Mouse (Mus musculus) midbrain, embryonic 15.5 days (tissue): ENCODE measurements around the gene Gstp1. TPM values are rescaled to one million over a fixed set of nuclear protein-coding genes. Genes with fewer than 3 reads are reported as not detected.

ENCODE experiments used
- ATAC-seq: fragments of 200-750 bp; cut with Nextera tagmentation; replicated peaks from 2 replicates; pipeline ENCODE4 v1.8.0; 2017; ENCODE audit warnings: moderate TSS enrichment
- H3K27ac ChIP-seq: fragments of 300-500 bp; sonication (generic); 2 replicates; pipeline ENCODE4 v1.5.1; 2015; ENCODE audit warnings: mild to moderate bottlenecking, inconsistent platforms
- H3K27me3 ChIP-seq: fragments of 300-500 bp; sonication (generic); replicated peaks from 2 replicates; pipeline ENCODE4 v1.6.1; 2015; ENCODE audit warnings: inconsistent platforms
- H3K36me3 ChIP-seq: fragments of 300-500 bp; sonication (generic); replicated peaks from 2 replicates; pipeline ENCODE4 v1.6.1; 2015; ENCODE audit warnings: inconsistent platforms
- H3K4me1 ChIP-seq: fragments of 300-500 bp; sonication (generic); 2 replicates; pipeline ENCODE4 v1.6.1; 2015; ENCODE audit warnings: inconsistent platforms
- H3K4me2 ChIP-seq: fragments of 300-500 bp; sonication (generic); 2 replicates; pipeline ENCODE4 v1.6.1; 2015; ENCODE audit warnings: inconsistent platforms, mild to moderate bottlenecking, moderate library complexity
- H3K4me3 ChIP-seq: fragments of 300-500 bp; sonication (generic); 2 replicates; pipeline ENCODE4 v1.5.1; 2015; ENCODE audit warnings: mild to moderate bottlenecking, inconsistent platforms
- H3K9ac ChIP-seq: fragments of 300-500 bp; sonication (generic); 2 replicates; pipeline ENCODE4 v1.6.1; 2015; ENCODE audit warnings: mild to moderate bottlenecking, inconsistent platforms
- H3K9me3 ChIP-seq: fragments of 300-500 bp; sonication (generic); 2 replicates; pipeline ENCODE4 v1.6.1; 2016; ENCODE audit warnings: inconsistent platforms
- whole genome bisulfite sequencing: fragments of 180-500 bp; shearing (Covaris S2); methylation state at CpG from one replicate; pipeline ENCODE4 v1.1.7; 2015; ENCODE audit warnings: mixed read lengths; 5-methylcytosine and 5-hydroxymethylcytosine counted together
- polyA plus RNA-seq: library from polyadenylated mRNA; unstranded; fragments of >200 nt; fragmentation: Nextera tagmentation; extraction: Ambion mirVana; gene quantifications from 2 replicates; pipeline ENCODE4 v1.2.1, GENCODE M21; 2015

Gene Gstp1
- polyA plus RNA-seq, 1 experiment from 2014 or later, result 513 TPM

DNA sequence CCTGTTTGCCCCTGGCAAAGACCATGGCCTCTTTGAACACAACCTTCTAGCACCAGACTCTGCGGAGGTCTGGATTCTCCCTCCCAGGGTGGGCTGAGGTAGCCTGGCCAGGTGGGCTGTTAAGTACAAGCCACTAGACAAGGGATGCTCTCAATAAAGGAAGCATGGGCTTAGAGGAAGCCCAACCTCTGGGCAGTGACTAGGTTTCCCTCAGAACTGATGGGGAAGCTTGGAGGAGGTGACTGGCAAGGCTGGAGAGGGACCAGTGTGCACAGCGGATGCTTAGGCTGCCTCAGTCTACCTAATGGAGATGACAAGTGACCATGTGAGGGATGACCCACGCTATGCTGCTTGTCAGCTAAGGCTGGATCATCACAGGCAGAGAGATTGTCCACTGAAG lies 45.8 kb downstream of the Gstp1 start:
- no peak for ATAC-seq
- Histone ChIP-seq H3K4me3 (no peak overlapping the region), H3K9me3 (no peaks in the 10 kb centered on the region), H3K27ac (no peak overlapping the region), H3K9ac (no peak overlapping the region), H3K4me1 (no peaks in the 10 kb centered on the region), H3K4me2 (no peak overlapping the region), H3K36me3 (no peaks in the 10 kb centered on the region), H3K27me3 (peaks cover 2% of the 10 kb centered on the region; the same call in 1 of the 2 replicates)
- WGBS, result 91% methylated on average over 3 of the region's 3 CpGs

- Histone ChIP-seq H3K9me3 (no peaks in the 10 kb centered on the region), H3K4me3 (no peak overlapping the region), H3K27me3 (peaks cover 2% of the 10 kb centered on the region; the same call in 1 of the 2 replicates), H3K9ac (no peak overlapping the region), H3K36me3 (no peaks in the 10 kb centered on the region), H3K27ac (no peak overlapping the region), H3K4me1 (no peaks in the 10 kb centered on the region), H3K4me2 (no peak overlapping the region)
- no peak for ATAC-seq
- 93% methylated on average over 3 of the region's 3 CpGs for WGBS
Measured at GRCm38 (mm10) chr19:3991562-3991961, 46.2 kb downstream of the Gstp1 start.

GRCm38 (mm10) chr19:3990804-3991203 lies 47.0 kb downstream of the Gstp1 start:
- no peak for ATAC-seq
- Histone ChIP-seq H3K4me3 (no peak overlapping the region), H3K9ac (no peak overlapping the region), H3K9me3 (no peaks in the 10 kb centered on the region), H3K4me1 (no peaks in the 10 kb centered on the region), H3K27me3 (peaks cover 2% of the 10 kb centered on the region; the same call in 1 of the 2 replicates), H3K4me2 (no peak overlapping the region), H3K36me3 (no peaks in the 10 kb centered on the region), H3K27ac (no peak overlapping the region)
- 74% methylated on average over 6 of the region's 6 CpGs for WGBS

DNA sequence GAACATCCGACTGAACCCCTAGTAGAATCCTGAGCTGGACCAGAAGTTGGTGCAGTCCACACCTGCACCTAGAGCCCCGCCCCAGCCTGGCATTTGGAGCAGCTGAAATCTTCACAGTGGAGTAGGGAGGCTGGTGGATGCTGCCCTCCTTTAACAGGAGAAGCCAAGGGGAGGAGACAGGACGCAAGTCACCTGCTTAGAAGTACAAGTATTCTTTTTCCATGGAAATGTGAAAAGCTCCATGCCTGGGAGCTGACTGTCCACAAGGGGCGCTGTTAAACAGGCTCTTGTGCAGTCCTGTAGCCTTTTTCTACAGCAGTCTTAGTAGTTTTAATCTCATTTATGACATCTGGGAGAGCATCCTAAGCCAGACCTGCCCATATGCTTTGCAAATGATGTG lies 49.0 kb downstream of the Gstp1 start:
- Histone ChIP-seq H3K4me1 (no peaks in the 10 kb centered on the region), H3K4me3 (no peak overlapping the region), H3K9me3 (no peaks in the 10 kb centered on the region), H3K27me3 (peaks cover 2% of the 10 kb centered on the region; the same call in 1 of the 2 replicates), H3K27ac (no peak overlapping the region), H3K9ac (no peak overlapping the region), H3K36me3 (no peaks in the 10 kb centered on the region), H3K4me2 (no peak overlapping the region)
- 84% methylated on average over 4 of the region's 4 CpGs for WGBS
- ATAC-seq, result no peak

DNA sequence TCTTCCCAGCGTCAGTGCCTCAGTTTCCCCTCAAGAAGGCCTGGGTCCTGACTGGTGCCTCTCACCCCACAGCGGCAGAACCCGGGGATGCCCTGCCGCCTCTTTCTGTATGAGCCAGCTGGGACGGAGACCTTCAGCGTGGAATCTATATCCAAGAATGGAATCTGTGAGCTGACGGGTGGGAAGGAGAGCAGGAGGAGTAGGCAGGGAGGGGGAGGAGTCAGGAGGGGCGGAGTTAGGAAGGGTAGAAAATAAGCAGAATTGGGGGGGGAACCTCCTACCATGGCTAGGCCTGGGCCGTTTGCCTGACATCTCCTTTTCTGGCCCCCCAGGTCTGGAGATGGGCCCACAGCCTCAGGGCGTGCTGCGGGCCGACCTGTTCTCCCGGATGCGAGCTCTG lies 49.7 kb downstream of the Gstp1 start:
- no peaks in the 10 kb centered on the region for H3K4me1 ChIP-seq
- no peak overlapping the region for H3K4me3 ChIP-seq
- H3K4me2 ChIP-seq, result no peak overlapping the region
- H3K36me3 ChIP-seq, result no peaks in the 10 kb centered on the region
- 87% methylated on average over 14 of the region's 14 CpGs for WGBS
- no peak overlapping the region for H3K27ac ChIP-seq
- no peak overlapping the region for H3K9ac ChIP-seq
- no peaks in the 10 kb centered on the region for H3K9me3 ChIP-seq
- ATAC-seq, result no peak
- peaks cover 2% of the 10 kb centered on the region; the same call in 1 of the 2 replicates for H3K27me3 ChIP-seq

- Histone ChIP-seq H3K4me2 (no peak within 1 kb of the TSS), H3K4me3 (no peak within 1 kb of the TSS), H3K4me1 (no peaks in the 10 kb centered on the region), H3K9ac (no peak within 1 kb of the TSS), H3K9me3 (no peaks in the 10 kb centered on the region), H3K27me3 (no peaks in the 10 kb centered on the region), H3K27ac (no peak within 1 kb of the TSS), H3K36me3 (no peaks in the 10 kb centered on the region)
- ATAC-seq, result no peak
- WGBS, result 19% methylated on average over 8 of the region's 8 CpGs
Measured at GRCm38 (mm10) chr19:3986334-3986733, 51.5 kb downstream of the Gstp1 start, which contains the start of gene Acy3. TSS of gene Acy3 (plus strand) at chr19:3986570.

Other genes with a start within 250 kb of the Gstp1 start
- 65.6 and 66.3 TPM in 2 replicates for gene Chka, start 186.2 kb downstream of the Gstp1 start, polyA plus RNA-seq
- gene Tcirg1, start 130.9 kb downstream of the Gstp1 start, polyA plus RNA-seq, result 12.7 and 14.6 TPM in 2 replicates
- 246 and 258 TPM in 2 replicates for gene Ndufs8, start 125.2 kb downstream of the Gstp1 start, polyA plus RNA-seq
- 1.9 TPM in 2 replicates for gene Aldh3b1, start 108.2 kb downstream of the Gstp1 start, polyA plus RNA-seq
- 11.7 and 11.8 TPM in 2 replicates for gene Unc93b1, start 102.8 kb downstream of the Gstp1 start, polyA plus RNA-seq
- gene Aldh3b3, start 79.3 kb downstream of the Gstp1 start, polyA plus RNA-seq, result not detected in 2 replicates
- gene Aldh3b2, start 65.7 kb downstream of the Gstp1 start, polyA plus RNA-seq, result 0.43 and 0.67 TPM in 2 replicates
- 1.7 and 2.2 TPM in 2 replicates for gene Acy3, start 51.4 kb downstream of the Gstp1 start, polyA plus RNA-seq
- gene Tbx10, start 45.2 kb downstream of the Gstp1 start, polyA plus RNA-seq, result not detected in 2 replicates
- 30.6 and 33.4 TPM in 2 replicates for gene Nudt8, start 37.4 kb downstream of the Gstp1 start, polyA plus RNA-seq
- 6.5 and 8.3 TPM in 2 replicates for gene Gm49405, start 37.4 kb downstream of the Gstp1 start, polyA plus RNA-seq
- gene Doc2g, start 34.7 kb downstream of the Gstp1 start, polyA plus RNA-seq, result 8.4 and 12.1 TPM in 2 replicates
- gene Ndufv1, start 25.2 kb downstream of the Gstp1 start, polyA plus RNA-seq, result 229 and 239 TPM in 2 replicates
- gene Gstp2, start 8.0 kb upstream of the Gstp1 start, polyA plus RNA-seq, result 2.7 and 5.6 TPM in 2 replicates
- gene Gstp3, start 21.6 kb upstream of the Gstp1 start, polyA plus RNA-seq, result not detected in 2 replicates
- gene Cabp2, start 43.6 kb upstream of the Gstp1 start, polyA plus RNA-seq, result 0.22 TPM in 1 of 2 replicates, not detected in the other
- gene Cdk2ap2, start 59.2 kb upstream of the Gstp1 start, polyA plus RNA-seq, result 92.3 and 92.9 TPM in 2 replicates
- gene Pitpnm1, start 62.0 kb upstream of the Gstp1 start, polyA plus RNA-seq, result 97.7 and 102 TPM in 2 replicates
- 99.5 and 101 TPM in 2 replicates for gene Aip, start 87.9 kb upstream of the Gstp1 start, polyA plus RNA-seq
- gene Gpr152, start 101.8 kb upstream of the Gstp1 start, polyA plus RNA-seq, result 0.04 TPM in 1 of 2 replicates, not detected in the other
- gene Cabp4, start 106.0 kb upstream of the Gstp1 start, polyA plus RNA-seq, result 0.22 and 0.28 TPM in 2 replicates
- gene Coro1b, start 110.6 kb upstream of the Gstp1 start, polyA plus RNA-seq, result 127 and 139 TPM in 2 replicates
- 0.26 and 0.96 TPM in 2 replicates for gene Ptprcap, start 115.6 kb upstream of the Gstp1 start, polyA plus RNA-seq
- gene Rps6kb2, start 125.4 kb upstream of the Gstp1 start, polyA plus RNA-seq, result 60.1 and 60.7 TPM in 2 replicates
- 5.9 and 6.9 TPM in 2 replicates for gene Carns1, start 137.5 kb upstream of the Gstp1 start, polyA plus RNA-seq
- gene Tbc1d10c, start 153.3 kb upstream of the Gstp1 start, polyA plus RNA-seq, result 0.38 and 0.93 TPM in 2 replicates
- gene Ppp1ca, start 154.1 kb upstream of the Gstp1 start, polyA plus RNA-seq, result 537 and 571 TPM in 2 replicates
- gene Rad9a, start 163.7 kb upstream of the Gstp1 start, polyA plus RNA-seq, result 23.7 and 24.9 TPM in 2 replicates
- 0.79 and 0.88 TPM in 2 replicates for gene Clcf1, start 176.3 kb upstream of the Gstp1 start, polyA plus RNA-seq
- gene AC109138.7, start 176.4 kb upstream of the Gstp1 start, polyA plus RNA-seq, result not detected in 2 replicates
- 20.4 and 20.6 TPM in 2 replicates for gene Pold4, start 193.9 kb upstream of the Gstp1 start, polyA plus RNA-seq
- 12.2 and 16.2 TPM in 2 replicates for gene Ssh3, start 231.2 kb upstream of the Gstp1 start, polyA plus RNA-seq
- gene Ankrd13d, start 245.2 kb upstream of the Gstp1 start, polyA plus RNA-seq, result 53.9 and 57.1 TPM in 2 replicates